Mouse (Mus musculus) midbrain, embryonic 10.5 days (tissue): ENCODE data around the gene Ptpn1. TPM values are rescaled to one million over a fixed set of nuclear protein-coding genes. Genes with fewer than 3 reads are reported as not detected.

Experiments
- DNase-seq: peaks from one replicate; pipeline ENCODE4 v3.0.0-alpha.2; 2017; ENCODE audit warnings: low spot score
- H3K27ac ChIP-seq: fragments of 300-500 bp; sonication (generic); replicated peaks from 2 replicates; pipeline ENCODE4 v1.5.1; 2016; ENCODE audit warnings: mild to moderate bottlenecking
- H3K27me3 ChIP-seq: fragments of 300-500 bp; sonication (generic); 2 replicates; pipeline ENCODE4 v1.6.1; 2016; ENCODE audit warnings: low read depth, mild to moderate bottlenecking; ENCODE audit not compliant: poor library complexity, severe bottlenecking
- H3K36me3 ChIP-seq: fragments of 300-500 bp; sonication (generic); 2 replicates; pipeline ENCODE4 v1.6.1; 2016; ENCODE audit warnings: mild to moderate bottlenecking, moderate library complexity
- H3K4me1 ChIP-seq: fragments of 300-500 bp; sonication (generic); 2 replicates; pipeline ENCODE4 v1.6.1; 2016
- H3K4me3 ChIP-seq: fragments of 300-500 bp; sonication (generic); 2 replicates; pipeline ENCODE4 v1.5.1; 2016; ENCODE audit warnings: mild to moderate bottlenecking, moderate library complexity
- H3K9me3 ChIP-seq: fragments of 300-500 bp; sonication (generic); replicated peaks from 2 replicates; pipeline ENCODE4 v1.6.1; 2016; ENCODE audit warnings: mild to moderate bottlenecking
- WGBS: fragments of 180-500 bp; shearing (Covaris S2); methylation state at CpG from one replicate; pipeline ENCODE4 v1.1.7; 2016; 5-methylcytosine and 5-hydroxymethylcytosine counted together
- polyA plus RNA-seq: library from polyadenylated mRNA; unstranded; fragments of >200 nt; fragmentation: Nextera tagmentation; extraction: Ambion mirVana; gene quantifications from 2 replicates; pipeline ENCODE4 v1.2.1, GENCODE M21; 2016

Ptpn1 gene
- polyA plus RNA-seq, 1 experiment from 2014 or later = 79.2 TPM

DNA sequence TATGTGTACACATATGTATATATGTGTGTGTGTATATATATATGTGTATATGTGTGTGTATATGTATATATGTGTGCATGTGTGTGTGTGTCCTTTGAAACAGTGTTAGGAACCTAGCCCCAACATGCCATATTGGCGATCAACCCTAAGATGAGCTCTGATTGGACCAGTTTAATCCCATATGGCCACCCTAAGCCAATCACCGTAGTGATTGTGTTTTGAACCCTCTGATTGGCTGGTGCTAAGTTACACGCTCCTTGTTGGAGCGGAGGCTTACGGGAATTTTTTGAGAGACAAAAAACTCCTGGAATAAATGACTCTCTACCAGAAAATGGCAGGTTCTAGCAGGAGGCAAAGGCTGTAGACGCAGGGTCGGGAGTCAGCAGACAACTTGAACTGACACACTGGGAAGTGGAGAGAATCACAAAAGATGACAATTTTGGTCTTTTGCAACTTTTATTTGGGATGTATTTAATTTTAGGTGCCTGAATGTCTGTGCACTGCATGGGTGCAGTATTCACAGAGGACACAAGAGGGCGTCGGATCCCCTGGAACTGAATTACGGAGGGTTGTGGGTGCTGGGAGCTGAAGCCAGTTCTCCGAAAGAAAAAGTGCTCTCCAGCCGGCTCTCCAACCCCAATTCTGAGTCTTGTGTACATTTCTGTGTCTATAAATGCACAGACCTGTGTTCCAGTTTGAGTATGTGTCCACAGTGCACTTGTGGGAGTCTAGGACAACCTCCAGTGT lies 27.1 kb upstream of the Ptpn1 start:
- no peak for DNase-seq
- WGBS = 85% methylated on average over 12 of the region's 12 CpGs
- no peaks in the 10 kb centered on the region for H3K9me3 ChIP-seq
- H3K4me1 ChIP-seq = peaks cover 7% of the 10 kb centered on the region
- H3K27me3 ChIP-seq = peaks cover 10% of the 10 kb centered on the region
- no peak overlapping the region for H3K27ac ChIP-seq
- no peaks in the 10 kb centered on the region for H3K36me3 ChIP-seq
- no peak overlapping the region for H3K4me3 ChIP-seq

DNA sequence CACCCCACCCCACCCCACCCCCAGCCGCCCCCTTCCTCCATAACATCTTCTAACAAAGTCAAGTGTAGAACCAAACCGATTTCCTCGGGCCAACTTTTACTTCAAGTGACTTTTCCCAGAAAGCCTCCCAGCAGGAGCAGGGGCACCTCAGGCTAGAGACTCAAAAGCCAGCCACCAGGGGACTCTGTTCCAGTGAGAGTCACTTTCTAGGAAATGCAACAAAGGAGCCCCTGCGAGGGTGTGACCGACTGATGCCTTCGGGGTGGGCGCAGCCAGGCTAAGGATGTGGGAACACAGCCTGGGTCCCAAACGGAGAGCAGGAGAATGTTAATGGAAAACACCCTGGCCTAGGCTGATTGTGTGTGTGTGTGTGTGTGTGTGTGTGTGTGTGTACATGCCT lies 26.3 kb upstream of the Ptpn1 start:
- no peak overlapping the region for H3K4me3 ChIP-seq
- 57% methylated on average over 8 of the region's 8 CpGs for WGBS
- DNase-seq = no peak
- no peak overlapping the region for H3K27ac ChIP-seq
- H3K4me1 ChIP-seq = no peaks in the 10 kb centered on the region
- H3K9me3 ChIP-seq = no peaks in the 10 kb centered on the region
- H3K36me3 ChIP-seq = no peaks in the 10 kb centered on the region
- H3K27me3 ChIP-seq = peaks cover 3% of the 10 kb centered on the region; the same call in 1 of the 2 replicates

DNA sequence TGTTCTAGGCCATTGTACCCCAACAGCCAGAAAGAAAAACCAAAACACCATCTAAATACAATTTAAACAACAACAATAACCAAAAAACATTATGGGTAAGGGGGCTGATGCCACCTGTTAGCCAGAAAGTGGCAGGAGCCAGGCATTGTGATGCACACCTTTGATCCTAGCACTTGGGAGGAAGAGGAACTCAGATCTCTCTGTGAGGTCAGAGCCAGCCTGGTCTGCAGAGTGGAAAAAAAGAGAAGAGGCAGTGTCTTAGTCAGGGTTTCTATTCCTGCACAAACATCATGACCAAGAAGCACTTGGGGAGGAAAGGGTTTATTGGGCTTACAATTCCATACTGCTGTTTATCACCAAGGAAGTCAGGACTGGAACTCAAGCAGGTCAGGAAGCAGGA lies 25.1 kb upstream of the Ptpn1 start:
- DNase-seq = no peak
- no peak overlapping the region for H3K4me3 ChIP-seq
- no peaks in the 10 kb centered on the region for H3K36me3 ChIP-seq
- H3K27ac ChIP-seq = no peak overlapping the region
- no peaks in the 10 kb centered on the region; the same call in 1 of the 2 replicates for H3K27me3 ChIP-seq
- no peaks in the 10 kb centered on the region for H3K9me3 ChIP-seq
- H3K4me1 ChIP-seq = no peaks in the 10 kb centered on the region

DNA sequence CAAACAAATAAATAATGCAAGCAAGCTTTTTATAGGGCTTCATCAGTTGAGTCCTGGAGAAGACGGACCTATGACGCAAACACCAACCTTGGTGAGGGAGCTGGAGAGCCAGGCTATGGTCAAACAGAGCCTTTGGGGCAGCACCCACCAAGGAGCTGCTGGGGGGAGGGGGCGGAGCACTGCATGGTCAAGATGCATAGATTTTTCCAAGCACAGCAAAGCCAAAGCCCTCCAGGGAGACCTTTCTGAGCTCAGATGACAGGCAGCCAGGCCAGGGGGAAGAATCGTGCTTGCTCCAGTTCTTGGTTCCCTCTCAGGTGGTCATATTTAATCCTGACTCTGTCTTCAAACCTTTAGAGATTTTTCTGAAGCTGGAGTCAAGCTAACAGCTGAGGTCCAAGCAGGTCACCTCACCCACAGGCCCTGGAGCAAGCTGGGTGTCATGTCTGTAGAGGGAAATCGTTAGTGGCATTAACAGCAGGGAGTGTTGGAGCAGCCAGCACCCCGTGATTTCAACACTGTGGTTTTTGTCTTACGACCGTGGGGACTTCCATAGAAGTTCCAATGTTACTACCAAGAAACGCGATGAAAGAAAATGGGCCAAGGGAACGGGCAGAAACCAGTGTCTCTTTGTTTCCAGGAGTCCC lies 22.2 kb upstream of the Ptpn1 start:
- DNase-seq = no peak
- no peak overlapping the region for H3K27ac ChIP-seq
- no peaks in the 10 kb centered on the region for H3K4me1 ChIP-seq
- no peaks in the 10 kb centered on the region for H3K36me3 ChIP-seq
- WGBS = 81% methylated on average over 11 of the region's 11 CpGs
- no peak overlapping the region for H3K4me3 ChIP-seq
- H3K9me3 ChIP-seq = peaks cover 9% of the 10 kb centered on the region; the same call in 1 of the 2 replicates
- no peaks in the 10 kb centered on the region; the same call in 1 of the 2 replicates for H3K27me3 ChIP-seq

DNA sequence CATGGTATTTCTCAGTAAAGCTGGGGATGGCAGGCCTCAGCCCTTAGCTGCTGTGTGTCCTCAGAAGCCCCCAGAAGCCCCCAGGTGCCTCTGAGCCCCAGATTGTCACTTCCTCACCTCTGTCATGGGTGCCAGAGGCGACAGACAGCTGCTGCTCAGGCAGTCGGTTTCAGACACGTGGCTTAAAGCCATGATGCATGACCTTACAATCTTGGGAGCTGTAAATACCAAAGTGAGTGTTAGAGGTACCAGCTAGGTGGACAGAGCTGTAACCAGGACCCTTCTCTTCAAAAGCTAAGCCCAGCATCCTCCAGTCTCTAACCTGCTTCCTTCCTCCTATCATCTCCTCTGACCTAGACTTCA lies 21.7 kb upstream of the Ptpn1 start:
- WGBS = 73% methylated on average over 3 of the region's 3 CpGs

DNA sequence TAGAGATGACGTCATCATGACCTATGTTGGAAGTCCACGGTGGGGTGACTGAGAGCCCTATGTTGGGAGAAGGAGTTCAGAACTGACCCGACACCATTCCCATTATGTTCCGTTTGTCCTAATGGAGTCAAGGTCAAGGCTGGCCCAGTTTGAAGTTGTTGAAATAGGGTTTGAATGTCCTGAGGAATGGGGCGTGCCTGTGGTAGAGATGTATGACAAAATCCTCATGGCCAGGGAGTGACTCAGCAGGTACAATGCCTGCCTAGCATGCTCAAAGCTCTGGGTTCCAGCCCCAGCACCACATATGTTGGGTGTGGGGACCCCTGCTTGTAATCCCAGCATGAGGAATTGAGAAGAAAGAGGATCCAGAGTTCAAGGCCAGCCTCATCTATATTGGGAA lies 20.3 kb upstream of the Ptpn1 start:
- peaks cover 9% of the 10 kb centered on the region; the same call in 1 of the 2 replicates for H3K9me3 ChIP-seq
- no peaks in the 10 kb centered on the region for H3K4me1 ChIP-seq
- no peak for DNase-seq
- 96% methylated on average over 5 of the region's 5 CpGs for WGBS
- H3K27ac ChIP-seq = no peak overlapping the region
- H3K27me3 ChIP-seq = no peaks in the 10 kb centered on the region; the same call in 1 of the 2 replicates
- H3K36me3 ChIP-seq = no peaks in the 10 kb centered on the region
- H3K4me3 ChIP-seq = no peak overlapping the region

More for the DNA sequence above, 21.7 kb upstream of the Ptpn1 start:
- Histone ChIP-seq H3K4me3 (no peak overlapping the region), H3K27ac (no peak overlapping the region), H3K4me1 (no peaks in the 10 kb centered on the region), H3K27me3 (no peaks in the 10 kb centered on the region; the same call in 1 of the 2 replicates), H3K36me3 (no peaks in the 10 kb centered on the region), H3K9me3 (peaks cover 9% of the 10 kb centered on the region; the same call in 1 of the 2 replicates)
- DNase-seq = no peak

DNA sequence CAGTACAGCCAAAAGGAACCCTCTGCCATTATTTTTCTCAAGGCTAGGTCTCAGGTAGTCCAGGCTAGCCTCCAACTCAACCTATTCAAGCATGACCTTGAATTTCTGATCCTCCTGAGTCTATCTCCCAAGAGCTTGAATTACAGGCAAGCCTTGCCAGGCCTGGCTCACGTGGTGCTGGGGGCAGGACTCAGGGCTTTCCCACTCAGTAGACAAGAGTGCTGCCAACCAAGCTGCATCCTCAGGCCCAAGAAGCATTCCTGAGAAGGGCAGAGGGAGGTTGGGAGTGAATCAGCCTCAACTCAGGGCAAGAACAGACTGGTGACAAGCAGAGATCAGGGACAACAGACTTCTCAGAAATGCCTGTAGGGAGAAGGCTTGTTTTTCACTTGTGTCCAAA lies 12.8 kb upstream of the Ptpn1 start:
- 0 out of 2 replicates have a peak, but pooled peaks cover 4% of the 10 kb centered on the region for H3K4me1 ChIP-seq
- H3K36me3 ChIP-seq = no peaks in the 10 kb centered on the region
- WGBS = 70% methylated on average over 1 of the region's 1 CpGs
- H3K27me3 ChIP-seq = no peaks in the 10 kb centered on the region
- H3K4me3 ChIP-seq = no peak overlapping the region
- H3K9me3 ChIP-seq = no peaks in the 10 kb centered on the region
- no peak overlapping the region for H3K27ac ChIP-seq
- DNase-seq = no peak

DNA sequence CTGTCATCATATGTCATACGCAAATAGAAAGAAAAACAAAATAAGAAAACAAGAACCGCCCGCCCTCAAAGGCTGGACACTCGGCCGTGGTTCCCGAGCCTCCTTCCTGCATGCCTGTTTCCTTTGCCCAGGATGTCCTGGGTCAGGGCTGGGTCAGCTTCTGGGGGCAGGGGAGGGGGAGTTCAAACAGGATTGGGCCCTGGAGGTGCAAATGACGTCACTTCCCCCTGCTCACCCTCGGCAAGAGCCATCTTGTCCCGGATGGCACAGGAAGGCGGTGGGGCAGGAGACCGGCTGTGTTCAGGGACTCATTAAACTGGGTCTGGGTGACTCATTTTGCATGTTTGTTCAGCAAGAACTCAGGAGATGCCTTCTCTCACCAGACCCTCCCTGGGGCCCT lies 11.8 kb upstream of the Ptpn1 start:
- H3K4me1 ChIP-seq = peaks cover 8% of the 10 kb centered on the region
- DNase-seq = no peak

DNA sequence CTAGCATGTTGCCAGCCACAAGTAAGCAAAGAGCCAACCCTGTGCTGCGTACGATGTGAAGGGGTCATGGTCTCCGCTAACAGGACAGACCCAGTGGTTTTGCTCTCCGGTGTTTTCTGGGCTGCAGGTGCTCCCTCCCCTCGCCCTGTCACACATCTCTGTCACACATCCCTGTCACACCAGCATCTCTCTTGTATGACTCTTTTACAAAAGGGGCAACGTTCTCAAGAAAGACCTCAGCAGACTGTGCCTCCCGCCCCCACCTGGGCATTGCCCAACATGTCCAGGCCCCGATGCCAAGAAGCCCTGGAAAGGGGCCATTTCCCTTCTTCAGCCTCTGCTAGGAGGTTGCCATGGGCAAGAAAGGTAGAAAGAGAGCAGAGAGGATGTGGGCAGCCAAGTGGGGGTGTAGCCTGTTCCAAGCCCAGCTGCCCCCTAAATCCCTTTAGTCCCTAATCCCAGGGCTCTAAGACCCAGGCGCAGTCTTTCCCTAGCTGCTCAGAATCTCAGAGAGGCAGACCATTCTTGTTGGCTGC lies 10.8 kb upstream of the Ptpn1 start:
- Histone ChIP-seq H3K4me1 (peaks cover 17% of the 10 kb centered on the region), H3K27me3 (no peaks in the 10 kb centered on the region), H3K36me3 (no peaks in the 10 kb centered on the region), H3K27ac (no peak overlapping the region), H3K9me3 (no peaks in the 10 kb centered on the region), H3K4me3 (no peak overlapping the region)
- no peak for DNase-seq
- WGBS = 88% methylated on average over 9 of the region's 9 CpGs

More for the DNA sequence above, 11.8 kb upstream of the Ptpn1 start:
- Histone ChIP-seq H3K27ac (no peak overlapping the region), H3K36me3 (no peaks in the 10 kb centered on the region), H3K4me3 (no peak overlapping the region), H3K9me3 (no peaks in the 10 kb centered on the region), H3K27me3 (no peaks in the 10 kb centered on the region)
- WGBS = 75% methylated on average over 11 of the region's 11 CpGs

DNA sequence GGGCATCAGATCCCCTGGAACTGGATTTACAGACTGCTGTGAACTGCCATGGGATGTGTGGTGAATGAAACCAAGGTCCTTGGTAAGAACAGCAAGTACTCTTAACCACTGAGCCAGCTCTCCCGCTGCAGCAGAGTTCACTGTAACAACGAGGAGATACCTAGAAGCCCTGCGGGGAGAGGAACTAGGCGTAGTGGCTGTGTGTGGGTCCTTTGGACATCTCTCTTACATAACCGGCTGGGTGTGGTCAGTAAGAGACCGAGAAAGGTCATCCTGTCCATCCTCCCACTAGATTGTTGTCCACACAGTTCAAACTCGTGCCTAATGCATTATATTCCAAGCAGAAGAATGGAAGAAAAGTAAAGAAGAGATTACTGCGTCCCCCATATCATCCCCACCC lies 10.0 kb upstream of the Ptpn1 start:
- no peaks in the 10 kb centered on the region for H3K9me3 ChIP-seq
- H3K27ac ChIP-seq = no peak overlapping the region
- no peaks in the 10 kb centered on the region for H3K36me3 ChIP-seq
- 87% methylated on average over 8 of the region's 8 CpGs for WGBS
- no peak overlapping the region for H3K4me3 ChIP-seq
- no peaks in the 10 kb centered on the region for H3K27me3 ChIP-seq
- DNase-seq = no peak
- peaks cover 17% of the 10 kb centered on the region for H3K4me1 ChIP-seq

DNA sequence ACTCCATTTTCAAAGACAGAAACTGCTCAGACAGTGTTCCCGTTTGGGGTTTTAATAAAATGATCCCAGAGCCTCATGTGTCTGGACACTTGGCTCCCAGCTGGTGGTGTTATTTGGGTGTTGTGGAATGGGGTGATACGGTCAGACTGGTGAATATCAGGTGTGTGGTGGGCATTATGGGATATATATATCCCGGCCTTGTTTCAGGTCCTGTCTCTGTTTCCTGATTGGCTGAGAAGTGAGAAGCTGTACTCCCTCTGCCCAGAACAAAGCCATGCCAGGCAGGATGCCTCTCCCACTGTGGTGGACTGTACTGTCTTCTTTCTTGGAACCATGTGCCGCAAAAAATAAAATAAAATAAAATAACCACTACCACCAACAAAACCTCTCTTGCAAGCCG lies 7.8 kb upstream of the Ptpn1 start:
- no peak overlapping the region for H3K27ac ChIP-seq
- no peaks in the 10 kb centered on the region for H3K27me3 ChIP-seq
- H3K9me3 ChIP-seq = no peaks in the 10 kb centered on the region
- no peak for DNase-seq
- H3K36me3 ChIP-seq = no peaks in the 10 kb centered on the region
- H3K4me1 ChIP-seq = peaks cover 17% of the 10 kb centered on the region
- WGBS = 86% methylated on average over 5 of the region's 5 CpGs
- H3K4me3 ChIP-seq = no peak overlapping the region

DNA sequence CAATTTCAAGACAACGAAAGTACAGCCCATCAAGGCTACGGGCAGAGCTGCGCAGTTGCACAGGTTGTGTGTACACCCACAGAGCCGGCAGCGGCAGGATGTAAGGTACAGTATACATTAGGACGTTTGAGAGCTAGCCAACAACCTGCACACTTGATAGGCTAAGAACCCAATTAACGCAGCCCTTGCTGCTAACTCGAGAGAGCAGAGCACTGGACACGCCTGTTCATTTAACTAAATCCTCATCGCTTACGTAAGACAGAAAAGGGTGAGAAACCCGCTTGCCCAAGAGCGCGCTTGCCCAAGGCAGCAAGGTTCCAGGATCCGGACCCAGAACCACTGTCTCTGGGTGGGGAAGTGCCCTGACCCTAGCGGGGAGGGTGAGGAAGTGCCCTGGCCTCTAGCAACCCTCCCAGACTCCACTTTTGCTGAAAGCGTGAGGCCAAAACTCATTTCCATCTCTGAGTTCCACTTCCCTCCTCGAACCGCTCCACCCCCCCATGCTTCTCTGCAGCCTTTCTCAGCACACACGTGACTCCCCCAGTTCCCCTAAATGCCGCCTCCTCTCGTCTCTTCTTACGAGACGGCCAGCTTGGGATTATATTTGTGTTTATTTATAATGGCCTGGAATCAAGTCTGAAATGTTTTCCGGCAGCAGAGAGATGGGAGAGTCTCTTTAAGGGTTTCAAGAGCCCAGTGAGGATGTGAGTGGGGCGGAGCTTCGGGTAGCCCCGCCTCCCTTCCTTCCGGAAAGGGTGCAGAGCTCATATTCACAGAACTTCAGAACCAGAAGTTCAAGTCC lies 6.9 kb upstream of the Ptpn1 start:
- Histone ChIP-seq H3K4me1 (peaks cover 16% of the 10 kb centered on the region), H3K27ac (peak overlapping the region; percentile 84), H3K4me3 (peak overlapping the region; percentile 62), H3K27me3 (no peaks in the 10 kb centered on the region), H3K9me3 (no peaks in the 10 kb centered on the region), H3K36me3 (no peaks in the 10 kb centered on the region)
- 5% methylated on average over 29 of the region's 29 CpGs for WGBS
- DNase-seq = peak; percentile 75
